Mouse (Mus musculus): ENCODE measurements around the gene Kctd20. TPM values are rescaled to one million over a fixed set of nuclear protein-coding genes. Genes with fewer than 3 reads are reported as not detected.

Gene Kctd20
- polyA plus RNA-seq, 1 experiment from 2014 or later, result 82.0 TPM

GRCm38 (mm10) chr17:28943740-28944139 is 8.0 kb upstream of the Kctd20 start, which contains the start of gene Pxt1:
TSS of gene Pxt1 (minus strand) at chr17:28943840.
- no peak for ATAC-seq (ENCODE audit: low read depth)

GRCm38 (mm10) chr17:28944481-28944880 is 7.3 kb upstream of the Kctd20 start:
- ATAC-seq (ENCODE audit: low read depth), result no peak
- no peaks in the 10 kb centered on the region for H3K36me3 ChIP-seq (ENCODE audit: control insufficient read depth, insufficient read depth)
- H3K27me3 ChIP-seq (ENCODE audit: control insufficient read depth, insufficient read depth, low read depth, low read length), result no peaks in the 10 kb centered on the region
- peaks cover 4% of the 10 kb centered on the region for H3K4me1 ChIP-seq (ENCODE audit: control insufficient read depth, low read depth, low read length)
- WGBS (ENCODE audit: insufficient replicate concordance), result 73% methylated on average over 7 of the region's 7 CpGs
- H3K9ac ChIP-seq (ENCODE audit: low read depth, low read length), result no peak overlapping the region
- H3K4me2 ChIP-seq (ENCODE audit: low read depth, low read length), result no peak overlapping the region
- H3K4me3 ChIP-seq (ENCODE audit: low read depth, low read length), result no peak overlapping the region
- H3K27ac ChIP-seq (ENCODE audit: low read length), result no peak overlapping the region
- peaks cover 6% of the 10 kb centered on the region for H3K9me3 ChIP-seq (replicated peaks; ENCODE audit: control insufficient read depth, low read length)

More at GRCm38 (mm10) chr17:28943740-28944139, 8.0 kb upstream of the Kctd20 start, which contains the start of gene Pxt1:
- Histone ChIP-seq H3K27ac (ENCODE audit: low read length) (no peak within 1 kb of the TSS), H3K36me3 (ENCODE audit: control insufficient read depth, insufficient read depth) (no peaks in the 10 kb centered on the region), H3K9ac (ENCODE audit: low read depth, low read length) (no peak within 1 kb of the TSS), H3K9me3 (replicated peaks; ENCODE audit: control insufficient read depth, low read length) (peaks cover 6% of the 10 kb centered on the region), H3K4me3 (ENCODE audit: low read depth, low read length) (no peak within 1 kb of the TSS), H3K27me3 (ENCODE audit: control insufficient read depth, insufficient read depth, low read depth, low read length) (no peaks in the 10 kb centered on the region), H3K4me2 (ENCODE audit: low read depth, low read length) (no peak within 1 kb of the TSS), H3K4me1 (ENCODE audit: control insufficient read depth, low read depth, low read length) (peaks cover 4% of the 10 kb centered on the region)
- 75% methylated on average over 7 of the region's 7 CpGs for WGBS (ENCODE audit: insufficient replicate concordance)

DNA sequence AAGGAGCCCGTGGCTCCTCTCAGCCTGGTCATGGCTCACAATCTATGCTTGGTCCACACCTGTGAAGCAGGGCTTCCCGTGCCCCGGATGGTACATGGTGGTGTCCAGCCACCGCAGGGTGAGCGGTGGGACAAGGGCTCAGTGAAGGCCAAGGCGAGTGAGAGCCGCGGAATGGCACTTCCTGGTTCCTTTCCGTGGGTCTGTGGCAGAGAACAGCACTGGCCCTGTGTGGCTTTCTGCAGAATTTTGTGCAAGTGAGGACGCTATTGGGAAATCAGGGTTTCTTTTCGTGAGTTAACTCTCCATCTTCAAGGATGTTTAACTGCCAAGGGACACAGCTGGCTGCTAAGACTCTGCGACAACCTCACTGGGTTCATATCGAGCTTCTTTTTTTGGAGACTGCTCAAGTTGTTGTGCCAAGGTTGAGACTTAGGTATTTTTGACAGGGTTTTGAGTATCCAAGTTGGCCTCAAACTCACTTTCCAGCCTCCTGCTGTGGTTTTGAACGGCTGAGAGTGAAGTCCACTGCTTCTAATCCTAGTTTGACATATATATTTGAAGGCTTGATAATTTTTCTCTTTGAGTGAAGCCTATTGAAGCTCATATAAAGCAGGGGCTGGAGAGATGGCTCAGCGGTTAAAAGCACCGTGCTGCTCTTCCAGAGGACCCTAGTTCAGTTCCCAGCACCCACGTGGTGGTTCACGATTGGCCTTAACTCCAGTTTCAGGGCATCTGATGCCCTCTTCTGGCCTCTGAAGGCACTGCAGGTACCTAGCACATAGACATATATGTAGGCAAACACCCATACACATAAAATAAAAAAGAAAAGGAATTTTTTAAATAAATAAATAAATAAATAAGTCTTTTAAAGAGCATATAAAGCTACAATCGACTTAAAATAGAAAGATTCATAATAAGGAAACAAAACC is 4.5 kb upstream of the Kctd20 start:
- no peak overlapping the region for H3K9ac ChIP-seq (ENCODE audit: low read depth, low read length)
- ATAC-seq (ENCODE audit: low read depth), result no peak
- H3K36me3 ChIP-seq (ENCODE audit: control insufficient read depth, insufficient read depth), result no peaks in the 10 kb centered on the region
- H3K4me3 ChIP-seq (ENCODE audit: low read depth, low read length), result peak overlapping the region; percentile 8; the same call in 1 of the 2 replicates
- peak overlapping the region; percentile 24; the same call in 1 of the 2 replicates for H3K27ac ChIP-seq (ENCODE audit: low read length)
- peaks cover 8% of the 10 kb centered on the region for H3K4me1 ChIP-seq (ENCODE audit: control insufficient read depth, low read depth, low read length)
- no peak overlapping the region for H3K4me2 ChIP-seq (ENCODE audit: low read depth, low read length)
- H3K9me3 ChIP-seq (replicated peaks; ENCODE audit: control insufficient read depth, low read length), result peaks cover 6% of the 10 kb centered on the region
- WGBS (ENCODE audit: insufficient replicate concordance), result 76% methylated on average over 19 of the region's 19 CpGs
- H3K27me3 ChIP-seq (ENCODE audit: control insufficient read depth, insufficient read depth, low read depth, low read length), result no peaks in the 10 kb centered on the region

DNA sequence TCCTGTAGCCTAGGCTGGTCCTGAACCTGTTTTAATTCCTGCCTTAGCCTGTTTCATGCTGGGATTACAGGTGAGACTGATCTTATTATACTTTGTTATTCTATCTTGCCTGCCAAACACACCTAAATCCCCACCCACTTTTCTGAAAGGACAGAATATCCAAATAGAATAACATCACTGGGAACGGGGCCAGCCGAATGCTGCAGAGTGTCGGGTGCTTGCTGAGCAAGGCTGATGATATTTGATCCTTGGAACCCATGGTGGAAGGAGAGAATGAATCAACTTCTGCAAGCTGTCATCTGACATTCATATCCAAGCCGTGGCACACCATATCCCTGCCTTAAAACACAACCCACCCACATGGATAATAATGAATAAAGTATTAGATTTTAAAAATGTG is 3.1 kb upstream of the Kctd20 start:
- Histone ChIP-seq H3K4me2 (ENCODE audit: low read depth, low read length) (no peak overlapping the region), H3K9me3 (replicated peaks; ENCODE audit: control insufficient read depth, low read length) (peaks cover 6% of the 10 kb centered on the region), H3K4me3 (ENCODE audit: low read depth, low read length) (no peak overlapping the region), H3K36me3 (ENCODE audit: control insufficient read depth, insufficient read depth) (no peaks in the 10 kb centered on the region), H3K4me1 (ENCODE audit: control insufficient read depth, low read depth, low read length) (peaks cover 11% of the 10 kb centered on the region), H3K27ac (ENCODE audit: low read length) (no peak overlapping the region), H3K27me3 (ENCODE audit: control insufficient read depth, insufficient read depth, low read depth, low read length) (no peaks in the 10 kb centered on the region), H3K9ac (ENCODE audit: low read depth, low read length) (no peak overlapping the region)
- no peak for ATAC-seq (ENCODE audit: low read depth)
- 85% methylated on average over 4 of the region's 4 CpGs for WGBS (ENCODE audit: insufficient replicate concordance)

DNA sequence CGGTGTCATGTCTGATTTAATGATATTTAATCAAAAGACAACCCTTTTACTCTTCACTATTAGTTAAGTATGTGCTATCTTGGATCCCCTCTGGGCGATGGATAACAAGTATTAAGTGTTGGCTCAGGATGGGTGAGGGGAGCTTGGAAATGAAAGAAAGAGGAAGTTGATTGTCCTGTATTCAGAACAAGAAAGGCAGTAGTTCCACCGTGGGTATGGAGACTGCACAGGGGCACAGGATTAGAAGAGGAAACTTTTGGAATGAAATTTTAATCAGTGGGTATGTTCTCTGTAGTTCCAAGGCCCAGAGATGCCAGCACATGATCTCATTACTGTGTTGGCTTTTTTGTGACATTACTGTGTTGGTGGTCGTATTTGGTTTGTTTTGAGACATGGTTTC is 999 bp upstream of the Kctd20 start:
- Histone ChIP-seq H3K4me1 (ENCODE audit: control insufficient read depth, low read depth, low read length) (peaks cover 26% of the 10 kb centered on the region), H3K4me2 (ENCODE audit: low read depth, low read length) (peak overlapping the region; percentile 69; the same call in 1 of the 2 replicates), H3K27ac (ENCODE audit: low read length) (peak overlapping the region; percentile 98; the same call in 1 of the 2 replicates), H3K4me3 (ENCODE audit: low read depth, low read length) (no peak overlapping the region), H3K9ac (ENCODE audit: low read depth, low read length) (no peak overlapping the region), H3K9me3 (replicated peaks; ENCODE audit: control insufficient read depth, low read length) (peaks cover 6% of the 10 kb centered on the region), H3K36me3 (ENCODE audit: control insufficient read depth, insufficient read depth) (peaks cover 4% of the 10 kb centered on the region; the same call in 1 of the 2 replicates), H3K27me3 (ENCODE audit: control insufficient read depth, insufficient read depth, low read depth, low read length) (no peaks in the 10 kb centered on the region)
- 33% methylated on average over 4 of the region's 4 CpGs for WGBS (ENCODE audit: insufficient replicate concordance)
- ATAC-seq (ENCODE audit: low read depth), result no peak

GRCm38 (mm10) chr17:28953251-28953650 is 1.5 kb downstream of the Kctd20 start:
- peaks cover 26% of the 10 kb centered on the region for H3K4me1 ChIP-seq (ENCODE audit: control insufficient read depth, low read depth, low read length)
- peak overlapping the region; percentile 95 for H3K9ac ChIP-seq (ENCODE audit: low read depth, low read length)
- no peak for ATAC-seq (ENCODE audit: low read depth)
- peak overlapping the region; percentile 98 for H3K27ac ChIP-seq (ENCODE audit: low read length)
- H3K4me3 ChIP-seq (ENCODE audit: low read depth, low read length), result peak overlapping the region; percentile 85
- H3K36me3 ChIP-seq (ENCODE audit: control insufficient read depth, insufficient read depth), result peaks cover 11% of the 10 kb centered on the region
- H3K9me3 ChIP-seq (replicated peaks; ENCODE audit: control insufficient read depth, low read length), result no peaks in the 10 kb centered on the region
- under 1% methylated on average over 9 of the region's 9 CpGs for WGBS (ENCODE audit: insufficient replicate concordance)
- H3K27me3 ChIP-seq (ENCODE audit: control insufficient read depth, insufficient read depth, low read depth, low read length), result no peaks in the 10 kb centered on the region
- peak overlapping the region; percentile 69 for H3K4me2 ChIP-seq (ENCODE audit: low read depth, low read length)

DNA sequence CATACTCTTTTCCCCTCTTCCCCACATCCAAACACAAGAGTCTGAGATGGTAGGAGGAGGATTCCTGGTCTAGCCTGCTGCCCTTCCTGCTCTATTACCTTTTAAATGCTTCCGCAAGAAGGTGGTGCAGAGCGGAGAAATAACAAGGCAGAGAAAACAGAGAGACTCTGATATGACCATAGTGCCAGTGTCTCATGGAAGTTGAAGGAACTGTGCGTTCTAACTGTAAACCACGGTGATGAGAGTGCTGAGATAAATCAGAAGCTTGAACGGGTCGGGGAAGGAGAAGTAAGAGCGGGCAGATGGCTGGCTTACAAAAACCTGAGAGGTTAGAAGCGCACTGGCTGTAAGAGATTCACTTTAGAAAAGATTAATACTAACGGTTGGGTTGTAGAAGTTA is 2.7 kb downstream of the Kctd20 start:
- peaks cover 26% of the 10 kb centered on the region for H3K4me1 ChIP-seq (ENCODE audit: control insufficient read depth, low read depth, low read length)
- no peaks in the 10 kb centered on the region for H3K9me3 ChIP-seq (replicated peaks; ENCODE audit: control insufficient read depth, low read length)
- H3K36me3 ChIP-seq (ENCODE audit: control insufficient read depth, insufficient read depth), result peaks cover 13% of the 10 kb centered on the region
- no peak overlapping the region for H3K27ac ChIP-seq (ENCODE audit: low read length)
- H3K27me3 ChIP-seq (ENCODE audit: control insufficient read depth, insufficient read depth, low read depth, low read length), result no peaks in the 10 kb centered on the region
- peak overlapping the region; percentile 85 for H3K4me3 ChIP-seq (ENCODE audit: low read depth, low read length)
- WGBS (ENCODE audit: insufficient replicate concordance), result 50% methylated on average over 9 of the region's 9 CpGs
- no peak for ATAC-seq (ENCODE audit: low read depth)
- H3K4me2 ChIP-seq (ENCODE audit: low read depth, low read length), result peak overlapping the region; percentile 69
- H3K9ac ChIP-seq (ENCODE audit: low read depth, low read length), result peak overlapping the region; percentile 95; the same call in 1 of the 2 replicates

- 77% methylated on average over 10 of the region's 10 CpGs for WGBS (ENCODE audit: insufficient replicate concordance)
- Histone ChIP-seq H3K4me2 (ENCODE audit: low read depth, low read length) (no peak overlapping the region), H3K27ac (ENCODE audit: low read length) (peak overlapping the region; percentile 28), H3K27me3 (ENCODE audit: control insufficient read depth, insufficient read depth, low read depth, low read length) (no peaks in the 10 kb centered on the region), H3K9ac (ENCODE audit: low read depth, low read length) (no peak overlapping the region), H3K9me3 (replicated peaks; ENCODE audit: control insufficient read depth, low read length) (no peaks in the 10 kb centered on the region), H3K36me3 (ENCODE audit: control insufficient read depth, insufficient read depth) (peaks cover 59% of the 10 kb centered on the region), H3K4me1 (ENCODE audit: control insufficient read depth, low read depth, low read length) (peaks cover 6% of the 10 kb centered on the region), H3K4me3 (ENCODE audit: low read depth, low read length) (no peak overlapping the region)
- ATAC-seq (ENCODE audit: low read depth), result no peak
Measured at GRCm38 (mm10) chr17:28960597-28960996, 8.8 kb downstream of the Kctd20 start.

- H3K36me3 ChIP-seq (ENCODE audit: control insufficient read depth, insufficient read depth), result peaks cover 66% of the 10 kb centered on the region
- no peaks in the 10 kb centered on the region for H3K27me3 ChIP-seq (ENCODE audit: control insufficient read depth, insufficient read depth, low read depth, low read length)
- ATAC-seq (ENCODE audit: low read depth), result peak; percentile 77
- peaks cover 6% of the 10 kb centered on the region for H3K4me1 ChIP-seq (ENCODE audit: control insufficient read depth, low read depth, low read length)
- WGBS (ENCODE audit: insufficient replicate concordance), result 81% methylated on average over 10 of the region's 10 CpGs
- no peak overlapping the region for H3K9ac ChIP-seq (ENCODE audit: low read depth, low read length)
- no peak overlapping the region for H3K4me3 ChIP-seq (ENCODE audit: low read depth, low read length)
- H3K27ac ChIP-seq (ENCODE audit: low read length), result peak overlapping the region; percentile 20
- no peak overlapping the region for H3K4me2 ChIP-seq (ENCODE audit: low read depth, low read length)
- no peaks in the 10 kb centered on the region for H3K9me3 ChIP-seq (replicated peaks; ENCODE audit: control insufficient read depth, low read length)
Measured at GRCm38 (mm10) chr17:28961596-28961995, 9.8 kb downstream of the Kctd20 start.

Measured in liver, embryonic 16.5 days (tissue).